Mouse (Mus musculus): ENCODE data around the gene Smarcc1. TPM values are rescaled to one million over a fixed set of nuclear protein-coding genes. Genes with fewer than 3 reads are reported as not detected.
A peak's percentile ranks its signal among the peaks of the same experiment; 100 is the strongest.

Smarcc1 gene
- polyA plus RNA-seq, 2 experiments = 13.5 to 31.4 TPM

DNA sequence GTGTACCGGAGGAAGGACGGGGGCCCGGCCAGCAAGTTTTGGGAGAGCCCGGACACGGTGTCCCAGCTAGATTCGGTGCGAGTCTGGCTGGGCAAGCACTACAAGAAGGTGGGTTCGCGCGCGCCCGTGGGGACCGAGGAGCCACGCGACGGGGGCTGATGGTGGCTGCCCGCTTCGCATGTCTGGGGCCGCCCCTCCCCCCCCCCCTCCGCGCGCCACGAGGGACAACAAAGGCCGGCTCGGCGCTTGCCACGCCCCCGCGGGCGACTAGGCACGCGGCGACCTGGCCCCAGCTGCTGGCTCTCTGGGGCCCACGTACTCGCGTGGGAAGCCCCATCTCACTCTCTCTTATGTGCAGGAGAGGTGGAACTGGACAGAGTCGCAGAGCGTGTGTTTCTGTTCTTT, 14.7 kb downstream of the Smarcc1 start:
- Histone ChIP-seq H3K27me3 (ENCODE audit: control insufficient read depth, insufficient read depth, low read length) (no peaks in the 10 kb centered on the region), H3K27ac (peak overlapping the region; percentile 47), H3K4me1 (replicated peaks; ENCODE audit: control insufficient read depth in 2 of 2, insufficient read depth in 2 of 2, low read length in 1 of 2) (peaks cover 16 to 23% of the 10 kb centered on the region in 2 experiments), H3K9ac (replicated peaks) (peak overlapping the region; percentile 73), H3K4me3 (ENCODE audit: insufficient read depth in 1 of 2, low read depth in 2 of 2, low read length in 2 of 2) (peak overlapping the region; percentile 74 to 83), H3K36me3 (replicated peaks; ENCODE audit: control insufficient read depth, insufficient read depth, low read depth) (peaks cover 13% of the 10 kb centered on the region), H3K4me2 (ENCODE audit: low read depth) (peak overlapping the region; percentile 99), H3K9me3 (ENCODE audit: control insufficient read depth, low read length) (no peaks in the 10 kb centered on the region)
- peak; percentile 60 for ATAC-seq (ENCODE audit: insufficient read depth)
- WGBS (ENCODE audit: insufficient replicate concordance) = under 1% methylated on average over 27 of the region's 38 CpGs
- TF ChIP-seq CTCF (IDR thresholded peaks at IDR 0.05; ENCODE audit: low read depth) (no peak), EP300 (IDR thresholded peaks at IDR 0.05; ENCODE audit: low read depth) (no peak)
- DNase-seq (ENCODE audit: low read depth in 3 of 3, low spot score in 3 of 3) = peak in 2 of 3 experiments; percentile 24 to 45

- H3K27me3 ChIP-seq (ENCODE audit: control insufficient read depth, insufficient read depth, low read length) = no peaks in the 10 kb centered on the region
- no peaks in the 10 kb centered on the region for H3K9me3 ChIP-seq (ENCODE audit: control insufficient read depth, low read length)
- TF ChIP-seq CTCF (IDR thresholded peaks at IDR 0.05; ENCODE audit: low read depth) (no peak), EP300 (IDR thresholded peaks at IDR 0.05; ENCODE audit: low read depth) (no peak)
- peak overlapping the region; percentile 73; the same call in 1 of the 2 replicates for H3K9ac ChIP-seq (replicated peaks)
- H3K4me2 ChIP-seq (ENCODE audit: low read depth) = peak overlapping the region; percentile 99
- no peak for DNase-seq (ENCODE audit: low read depth in 3 of 3, low spot score in 3 of 3)
- no peak overlapping the region for H3K27ac ChIP-seq
- no peak for ATAC-seq (ENCODE audit: insufficient read depth)
- peak overlapping the region; percentile 74 to 83 for H3K4me3 ChIP-seq (ENCODE audit: insufficient read depth in 1 of 2, low read depth in 2 of 2, low read length in 2 of 2)
- 33% methylated on average over 6 of the region's 6 CpGs for WGBS (ENCODE audit: insufficient replicate concordance)
- peaks cover 16 to 23% of the 10 kb centered on the region in 2 experiments for H3K4me1 ChIP-seq (replicated peaks; ENCODE audit: control insufficient read depth in 2 of 2, insufficient read depth in 2 of 2, low read length in 1 of 2)
- peaks cover 13% of the 10 kb centered on the region for H3K36me3 ChIP-seq (replicated peaks; ENCODE audit: control insufficient read depth, insufficient read depth, low read depth)
Measured at GRCm38 (mm10) chr9:110132921-110133320, 15.4 kb downstream of the Smarcc1 start.

DNA sequence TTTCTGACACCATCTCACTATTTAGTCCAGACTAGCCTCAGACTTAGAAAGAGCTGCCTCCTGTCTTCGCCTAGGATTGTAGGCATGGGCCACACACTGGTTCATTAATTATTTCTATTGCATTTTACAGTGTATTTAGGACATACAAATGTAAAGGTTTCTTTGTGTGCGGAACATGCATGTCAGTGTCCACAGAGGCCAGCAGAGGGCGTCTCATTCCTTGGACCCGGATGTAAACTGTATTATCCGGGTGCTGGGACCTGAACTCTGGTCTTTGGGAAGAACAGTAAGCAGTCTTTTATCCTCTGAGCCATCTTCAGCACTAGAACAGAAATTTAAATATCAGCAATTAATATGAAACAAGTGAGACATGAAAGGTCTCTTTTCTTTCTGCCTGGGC, 16.7 kb downstream of the Smarcc1 start:
- Histone ChIP-seq H3K4me2 (ENCODE audit: low read depth) (peak overlapping the region; percentile 99), H3K4me3 (ENCODE audit: insufficient read depth in 1 of 2, low read depth in 2 of 2, low read length in 2 of 2) (no peak overlapping the region), H3K36me3 (replicated peaks; ENCODE audit: control insufficient read depth, insufficient read depth, low read depth) (peaks cover 13% of the 10 kb centered on the region), H3K27me3 (ENCODE audit: control insufficient read depth, insufficient read depth, low read length) (no peaks in the 10 kb centered on the region), H3K4me1 (replicated peaks; ENCODE audit: control insufficient read depth in 2 of 2, insufficient read depth in 2 of 2, low read length in 1 of 2) (peaks cover 16 to 23% of the 10 kb centered on the region in 2 experiments), H3K27ac (no peak overlapping the region), H3K9ac (replicated peaks) (no peak overlapping the region), H3K9me3 (ENCODE audit: control insufficient read depth, low read length) (no peaks in the 10 kb centered on the region)
- no peak for DNase-seq (ENCODE audit: low read depth in 3 of 3, low spot score in 3 of 3)
- 56% methylated on average over 5 of the region's 5 CpGs for WGBS (ENCODE audit: insufficient replicate concordance)
- TF ChIP-seq EP300 (IDR thresholded peaks at IDR 0.05; ENCODE audit: low read depth) = no peak
- TF ChIP-seq CTCF (IDR thresholded peaks at IDR 0.05; ENCODE audit: low read depth) = peak; percentile 70
- ATAC-seq (ENCODE audit: insufficient read depth) = no peak

- ATAC-seq (ENCODE audit: insufficient read depth) (peak; percentile 71; the same call in 1 of the 2 replicates), DNase-seq (ENCODE audit: low read depth in 3 of 3, low spot score in 3 of 3) (peak in 1 of 3 experiments; percentile 19)
- H3K4me2 ChIP-seq (ENCODE audit: low read depth) = no peak overlapping the region
- H3K9me3 ChIP-seq (ENCODE audit: control insufficient read depth, low read length) = no peaks in the 10 kb centered on the region
- H3K9ac ChIP-seq (replicated peaks) = no peak overlapping the region
- no peak overlapping the region for H3K27ac ChIP-seq
- no peak overlapping the region for H3K4me3 ChIP-seq (ENCODE audit: insufficient read depth in 1 of 2, low read depth in 2 of 2, low read length in 2 of 2)
- TF ChIP-seq CTCF (IDR thresholded peaks at IDR 0.05; ENCODE audit: low read depth) = no peak
- TF ChIP-seq EP300 (IDR thresholded peaks at IDR 0.05; ENCODE audit: low read depth) = 0 out of 2 replicates have a peak, but pooled peaks have one; percentile 16
- H3K36me3 ChIP-seq (replicated peaks; ENCODE audit: control insufficient read depth, insufficient read depth, low read depth) = peaks cover 23% of the 10 kb centered on the region
- no peaks in the 10 kb centered on the region for H3K27me3 ChIP-seq (ENCODE audit: control insufficient read depth, insufficient read depth, low read length)
- H3K4me1 ChIP-seq (replicated peaks; ENCODE audit: control insufficient read depth in 2 of 2, insufficient read depth in 2 of 2, low read length in 1 of 2) = peaks cover 0 to 5% of the 10 kb centered on the region in 2 experiments; a peak in 3 of 4 replicates
- WGBS (ENCODE audit: insufficient replicate concordance) = 12% methylated on average over 4 of the region's 4 CpGs
Measured at GRCm38 (mm10) chr9:110139119-110139518, 21.6 kb downstream of the Smarcc1 start.

- 88% methylated on average over 1 of the region's 1 CpGs for WGBS (ENCODE audit: insufficient replicate concordance)
- H3K4me3 ChIP-seq (ENCODE audit: insufficient read depth in 1 of 2, low read depth in 2 of 2, low read length in 2 of 2) = no peak overlapping the region
- H3K27ac ChIP-seq = no peak overlapping the region
- ATAC-seq (ENCODE audit: insufficient read depth) = no peak
- H3K4me2 ChIP-seq (ENCODE audit: low read depth) = no peak overlapping the region
- DNase-seq (ENCODE audit: low read depth in 3 of 3, low spot score in 3 of 3) = no peak
- no peaks in the 10 kb centered on the region; a peak in 1 of 4 replicates for H3K4me1 ChIP-seq (replicated peaks; ENCODE audit: control insufficient read depth in 2 of 2, insufficient read depth in 2 of 2, low read length in 1 of 2)
- H3K9ac ChIP-seq (replicated peaks) = no peak overlapping the region
- no peaks in the 10 kb centered on the region for H3K27me3 ChIP-seq (ENCODE audit: control insufficient read depth, insufficient read depth, low read length)
- TF ChIP-seq CTCF (IDR thresholded peaks at IDR 0.05; ENCODE audit: low read depth) = no peak
- no peaks in the 10 kb centered on the region for H3K9me3 ChIP-seq (ENCODE audit: control insufficient read depth, low read length)
- peaks cover 10% of the 10 kb centered on the region for H3K36me3 ChIP-seq (replicated peaks; ENCODE audit: control insufficient read depth, insufficient read depth, low read depth)
Measured at GRCm38 (mm10) chr9:110142097-110142496, 24.6 kb downstream of the Smarcc1 start.
